Mouse (Mus musculus) hindbrain, embryonic 11.5 days (tissue): ENCODE measurements around the gene Gm11168. TPM values are rescaled to one million over a fixed set of nuclear protein-coding genes. Genes with fewer than 3 reads are reported as not detected.
"Not testable (repeated sequence)": the region's sequence is repeated elsewhere in the genome, so short reads cannot be mapped to it uniquely, and the experiment has no call there.

Experiments used
- ATAC-seq: fragments of 200-750 bp; cut with Nextera tagmentation; 2 replicates; pipeline ENCODE4 v1.8.0; 2017; ENCODE audit warnings: mild to moderate bottlenecking, moderate TSS enrichment, moderate library complexity; ENCODE audit not compliant: low FRiP score
- DNase-seq: peaks from one replicate; pipeline ENCODE4 v3.0.0-alpha.2; 2015; ENCODE audit warnings: low spot score
- H3K27ac ChIP-seq: fragments of 300-500 bp; sonication (generic); 2 replicates; pipeline ENCODE4 v1.5.1; 2014; ENCODE audit warnings: mild to moderate bottlenecking, low read depth, low read length
- H3K27me3 ChIP-seq: fragments of 300-500 bp; sonication (generic); 2 replicates; pipeline ENCODE4 v1.6.1; 2014; ENCODE audit warnings: mild to moderate bottlenecking, low read length, moderate library complexity, mixed read lengths; ENCODE audit not compliant: control insufficient read depth, insufficient read depth
- H3K36me3 ChIP-seq: fragments of 300-500 bp; sonication (generic); 2 replicates; pipeline ENCODE4 v1.6.1; 2014; ENCODE audit warnings: mild to moderate bottlenecking, low read length, moderate library complexity, mixed read lengths; ENCODE audit not compliant: control insufficient read depth, insufficient read depth
- H3K4me1 ChIP-seq: fragments of 300-500 bp; sonication (generic); replicated peaks from 2 replicates; pipeline ENCODE4 v1.6.1; 2014; ENCODE audit warnings: low read length, mixed read lengths; ENCODE audit not compliant: control insufficient read depth, insufficient read depth
- H3K4me2 ChIP-seq: fragments of 300-500 bp; sonication (generic); replicated peaks from 2 replicates; pipeline ENCODE4 v1.6.1; 2014; ENCODE audit warnings: mild to moderate bottlenecking, low read depth, low read length
- H3K4me3 ChIP-seq: fragments of 300-500 bp; sonication (generic); 2 replicates; pipeline ENCODE4 v1.5.1; 2014; ENCODE audit warnings: low read depth, low read length
- H3K9ac ChIP-seq: fragments of 300-500 bp; sonication (generic); 2 replicates; pipeline ENCODE4 v1.6.1; 2014; ENCODE audit warnings: low read depth, low read length
- H3K9me3 ChIP-seq: fragments of 300-500 bp; sonication (generic); 2 replicates; pipeline ENCODE4 v1.6.1; 2016; ENCODE audit warnings: low read length; ENCODE audit not compliant: control insufficient read depth
- WGBS: fragments of 180-500 bp; shearing (Covaris S2); extraction: QIAGEN DNeasy Blood & Tissue Kit; methylation state at CpG from one replicate; pipeline ENCODE4 v1.1.7; 2014; 5-methylcytosine and 5-hydroxymethylcytosine counted together
- polyA plus RNA-seq: library from polyadenylated mRNA; unstranded; fragments of >200 nt; fragmentation: Nextera tagmentation; extraction: Ambion mirVana; gene quantifications from 2 replicates; pipeline ENCODE4 v1.2.1, GENCODE M21; 2014

Gm11168 gene
- polyA plus RNA-seq: not detected in 2 replicates

DNA sequence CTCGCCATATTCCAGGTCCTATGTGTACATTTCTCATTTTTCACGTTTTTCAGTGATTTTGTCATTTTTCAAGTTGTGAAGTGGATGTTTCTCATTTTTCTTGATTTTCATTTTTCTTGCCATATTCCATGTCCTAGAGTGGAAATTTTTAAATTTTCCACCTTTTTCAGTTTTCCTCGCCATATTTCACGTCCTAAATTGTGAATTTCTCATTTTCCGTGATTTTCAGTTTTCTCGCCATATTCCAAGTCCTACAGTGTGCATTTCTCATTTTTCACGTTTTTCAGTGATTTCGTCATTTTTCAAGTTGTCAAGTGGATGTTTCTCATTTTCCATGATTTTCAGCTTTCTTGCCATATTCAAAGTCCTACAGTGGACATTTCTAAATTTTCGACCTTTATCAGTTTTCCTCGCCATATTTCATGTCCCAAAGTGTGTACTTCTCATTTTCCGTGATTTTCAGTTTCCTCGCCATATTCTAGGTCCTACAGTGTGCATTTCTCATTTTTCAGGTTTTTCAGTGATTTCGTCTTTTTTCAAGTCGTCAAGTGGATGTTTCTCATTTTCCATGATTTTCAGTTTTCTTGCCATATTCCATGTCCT lies at the start of gene Gm11168:
Gene Gm11168 (plus strand): TSS at position 553 of the 603 bp plus-strand sequence.
- H3K36me3 ChIP-seq, H3K9ac ChIP-seq, H3K9me3 ChIP-seq, H3K4me2 ChIP-seq, H3K27me3 ChIP-seq, ATAC-seq, DNase-seq, H3K4me3 ChIP-seq, H3K27ac ChIP-seq, H3K4me1 ChIP-seq: not testable (repeated sequence)
- 70% methylated on average over 6 of the region's 14 CpGs for WGBS

GRCm38 (mm10) chr9:3000445-3000972 lies 2.6 kb upstream of the Gm11168 start, which contains the start of gene Gm10722:
Gene Gm10722, plus strand, starts transcription at chr9:3000922.
- DNase-seq: peak; percentile 58
- H3K9ac ChIP-seq, H3K27me3 ChIP-seq, H3K9me3 ChIP-seq, H3K4me1 ChIP-seq, ATAC-seq, H3K27ac ChIP-seq, H3K4me2 ChIP-seq, H3K4me3 ChIP-seq, H3K36me3 ChIP-seq: not testable (repeated sequence)
- 66% methylated on average over 12 of the region's 12 CpGs for WGBS

DNA sequence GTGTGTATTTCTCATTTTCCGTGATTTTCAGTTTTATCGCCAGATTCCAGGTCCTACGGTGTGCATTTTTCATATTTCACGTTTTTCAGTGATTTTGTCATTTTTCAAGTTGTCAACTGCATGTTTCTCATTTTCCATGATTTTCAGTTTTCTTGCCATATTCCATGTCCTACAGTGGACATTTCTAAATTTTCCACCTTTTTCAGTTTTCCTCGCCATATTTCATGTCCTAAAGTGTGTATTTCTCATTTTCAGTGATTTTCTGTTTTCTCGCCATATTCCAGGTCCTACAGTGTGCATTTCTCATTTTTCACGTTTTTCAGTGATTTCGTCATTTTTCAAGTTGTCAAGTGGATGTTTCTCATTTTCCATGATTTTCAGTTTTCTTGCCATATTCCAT lies 2.1 kb upstream of the Gm11168 start:
- not testable (repeated sequence) for H3K27me3 ChIP-seq, H3K9ac ChIP-seq, H3K4me1 ChIP-seq, H3K4me3 ChIP-seq, DNase-seq, H3K9me3 ChIP-seq, ATAC-seq, H3K4me2 ChIP-seq, H3K27ac ChIP-seq, H3K36me3 ChIP-seq
- 67% methylated on average over 8 of the region's 8 CpGs for WGBS

- ATAC-seq (peak; percentile 90), DNase-seq (peak; percentile 82)
- not testable (repeated sequence) for H3K27ac ChIP-seq, H3K9ac ChIP-seq, H3K27me3 ChIP-seq, H3K4me3 ChIP-seq, H3K4me2 ChIP-seq, H3K9me3 ChIP-seq, H3K36me3 ChIP-seq, H3K4me1 ChIP-seq
- 56% methylated on average over 8 of the region's 11 CpGs for WGBS
Measured at GRCm38 (mm10) chr9:3001948-3002659, 1.0 kb upstream of the Gm11168 start.

GRCm38 (mm10) chr9:3006179-3006578 lies 3.0 kb downstream of the Gm11168 start:
- H3K4me2 ChIP-seq, H3K27me3 ChIP-seq, DNase-seq, H3K9ac ChIP-seq, H3K4me1 ChIP-seq, H3K27ac ChIP-seq, H3K4me3 ChIP-seq, H3K9me3 ChIP-seq, H3K36me3 ChIP-seq: not testable (repeated sequence)
- ATAC-seq: 0 out of 2 replicates have a peak, but pooled peaks have one; percentile 1
- 84% methylated on average over 1 of the region's 5 CpGs for WGBS

DNA sequence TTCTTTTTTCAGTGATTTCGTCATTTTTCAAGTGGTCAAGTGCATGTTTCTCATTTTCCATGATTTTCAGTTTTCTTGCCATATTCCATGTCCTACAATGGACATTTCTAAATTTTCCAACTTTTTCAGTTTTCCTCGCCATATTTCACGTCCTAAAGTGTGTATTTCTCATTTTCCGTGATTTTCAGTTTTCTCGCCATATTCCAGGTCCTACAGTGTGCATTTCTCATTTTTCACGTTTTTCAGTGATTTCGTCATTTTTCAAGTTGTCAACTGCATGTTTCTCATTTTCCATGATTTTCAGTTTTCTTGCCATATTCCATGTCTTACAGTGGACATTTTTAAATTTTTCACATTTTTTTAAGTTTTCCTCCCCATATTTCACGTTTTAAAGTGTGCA lies 3.5 kb downstream of the Gm11168 start:
- 60% methylated on average over 7 of the region's 8 CpGs for WGBS
- H3K4me2 ChIP-seq, DNase-seq, H3K4me3 ChIP-seq, H3K27ac ChIP-seq, H3K27me3 ChIP-seq, H3K9ac ChIP-seq, H3K9me3 ChIP-seq, H3K4me1 ChIP-seq, H3K36me3 ChIP-seq: not testable (repeated sequence)
- peak; percentile 79 for ATAC-seq

- WGBS: 76% methylated on average over 7 of the region's 9 CpGs
Measured at GRCm38 (mm10) chr9:3007272-3007671, 4.1 kb downstream of the Gm11168 start.

GRCm38 (mm10) chr9:3009331-3009730 lies 6.2 kb downstream of the Gm11168 start:
- not testable (repeated sequence) for H3K9ac ChIP-seq, H3K27ac ChIP-seq, H3K27me3 ChIP-seq, H3K4me3 ChIP-seq, H3K4me1 ChIP-seq, H3K9me3 ChIP-seq, H3K4me2 ChIP-seq, DNase-seq, H3K36me3 ChIP-seq
- ATAC-seq: peak; percentile 62
- WGBS: no CpG with 5 or more reads among the region's 5 CpGs

More at GRCm38 (mm10) chr9:3007272-3007671, 4.1 kb downstream of the Gm11168 start:
- not testable (repeated sequence) for H3K4me2 ChIP-seq, H3K4me3 ChIP-seq, H3K27me3 ChIP-seq, H3K4me1 ChIP-seq, H3K36me3 ChIP-seq, H3K27ac ChIP-seq, H3K9ac ChIP-seq, ATAC-seq, H3K9me3 ChIP-seq
- DNase-seq: peak; percentile 42
